ENCODE assay signal across 9 mouse cellular contexts in genomic region chr4:148676188-148676960, GRCm38 (mm10). TPM values are rescaled to one million over a fixed set of nuclear protein-coding genes. Genes with fewer than 3 reads are reported as not detected.
DNase-seq lines count a peak whose midpoint lies in the region; ATAC-seq and TF ChIP-seq lines count a peak whose summit lies in the region.
"Had no signal": no experiment of that assay in that cellular context is flagged by ENCODE, and none has a peak within 500 bp of the region (broad histone marks: within the 10 kb centered on the region; RNA-seq: fewer than 3 reads in every experiment).

No protein-coding gene starts in this region.

- 41% methylated on average over 16 of the region's 16 CpGs for WGBS in heart, postnatal 0 days

- H3K27me3 ChIP-seq in heart, postnatal 0 days (ENCODE audit: control insufficient read depth, insufficient read depth, low read length): no peaks in the 10 kb centered on the region

- intact Hi-C loops in gastrocnemius, adult 2 months (cut with DNase I): no loop called here

- 0 out of 2 replicates have a peak overlapping the region, but pooled peaks have one; percentile 10 for H3K4me2 ChIP-seq in heart, postnatal 0 days (ENCODE audit: low read depth, low read length)

- H3K4me1 ChIP-seq in heart, postnatal 0 days (ENCODE audit: control insufficient read depth, insufficient read depth): peaks cover 9% of the 10 kb centered on the region; the same call in 1 of the 2 replicates

- peak overlapping the region; percentile 36 for H3K4me3 ChIP-seq in gastrocnemius, adult 2 months
- no peak overlapping the region for H3K4me3 ChIP-seq in heart, postnatal 0 days (ENCODE audit: low read depth, low read length)

- no peak for TF ChIP-seq CTCF in gastrocnemius, adult 2 months (IDR thresholded peaks at IDR 0.05)
- no peak for TF ChIP-seq CTCF in heart, postnatal 0 days (IDR thresholded peaks at IDR 0.05; ENCODE audit: low read depth)

- H3K36me3 ChIP-seq in heart, postnatal 0 days (replicated peaks; ENCODE audit: control insufficient read depth, insufficient read depth, low read length): no peaks in the 10 kb centered on the region

- H3K27ac ChIP-seq in gastrocnemius, adult 2 months: peak overlapping the region; percentile 57
- H3K27ac ChIP-seq in heart, postnatal 0 days (ENCODE audit: low read depth): peak overlapping the region; percentile 61

- DNase-seq in gastrocnemius, adult 2 months: peak; percentile 53
- DNase-seq in gastrocnemius, postnatal 25 days: no peak
- DNase-seq in heart, postnatal 0 days (ENCODE audit: low spot score): peak; percentile 82
- DNase-seq in kidney, postnatal 4 days: peak; percentile 58 to 75
- DNase-seq in frontal cortex, postnatal 10 days (ENCODE audit: low spot score in 2 of 2): no peak
- no peak for DNase-seq in urinary bladder, postnatal 4 days (ENCODE audit: low spot score in 2 of 2)
- DNase-seq in natural killer cell, adult 2 months (ENCODE audit: low spot score in 2 of 2): no peak

- 0 out of 2 replicates have a peak, but pooled peaks have one; percentile 28 for TF ChIP-seq EP300 in heart, postnatal 0 days (IDR thresholded peaks at IDR 0.05; ENCODE audit: low read depth)

- H3K9me3 ChIP-seq in heart, postnatal 0 days (replicated peaks; ENCODE audit: control insufficient read depth, low read length): no peaks in the 10 kb centered on the region

- H3K9ac ChIP-seq in heart, postnatal 0 days (replicated peaks; ENCODE audit: low read depth, low read length): no peak overlapping the region

- ATAC-seq in heart, postnatal 0 days (ENCODE audit: insufficient read depth, low read depth): peak; percentile 82
- ATAC-seq in megakaryocyte progenitor cell, adult 5-6 weeks (replicated peaks; ENCODE audit: poor library complexity): peak; percentile 51

RNA-seq across cellular contexts. Expression of gene Gm572, which starts 33.3 kb away (rescaled TPM):
- total RNA-seq in gastrocnemius, adult 2 months (2021): 1 to 10 TPM; 6.1 to 6.8 TPM
- 1 to 10 TPM; 5.2 to 5.3 TPM for total RNA-seq in gastrocnemius, postnatal 25 days (2021)
- 0.15 and 1.0 TPM in 2 replicates for total RNA-seq in heart, postnatal 0 days (2014; rRNA removed; ENCODE audit: low replicate concordance)
- 0.36 and 0.70 TPM in 2 replicates for polyA plus RNA-seq in heart, postnatal 0 days (2015; fragmentation: Nextera tagmentation; extraction: Ambion mirVana)
- not detected in 2 replicates for total RNA-seq in megakaryocyte progenitor cell, adult 5-6 weeks (2015)
- not detected in 2 replicates for total RNA-seq in megakaryocyte progenitor cell, adult 5-6 weeks (2017)
- total RNA-seq: CH12.LX had no signal

RNA-seq across cellular contexts. Expression of gene Tardbp, which starts 49.6 kb away (rescaled TPM):
- total RNA-seq in gastrocnemius, adult 2 months (2021): 100 to 1,000 TPM; 132 to 136 TPM
- total RNA-seq in gastrocnemius, postnatal 25 days (2021): 100 to 1,000 TPM; 105 to 113 TPM
- 69.0 and 89.9 TPM in 2 replicates for total RNA-seq in heart, postnatal 0 days (2014; rRNA removed; ENCODE audit: low replicate concordance)
- polyA plus RNA-seq in heart, postnatal 0 days (2015; fragmentation: Nextera tagmentation; extraction: Ambion mirVana): 93.5 and 100 TPM in 2 replicates
- 300 and 381 TPM in 2 replicates for total RNA-seq in megakaryocyte progenitor cell, adult 5-6 weeks (2015)
- 512 and 640 TPM in 2 replicates for total RNA-seq in megakaryocyte progenitor cell, adult 5-6 weeks (2017)

Comparison
In these comparisons a context has a peak if more than half of its experiments do, and no peak if none do; other contexts are left out.
1. DNase-seq: peak in gastrocnemius, adult 2 months (single experiment), heart, postnatal 0 days (single experiment) and kidney, postnatal 4 days (2 of 2); none in gastrocnemius, postnatal 25 days (single experiment), frontal cortex, postnatal 10 days (0 of 2), urinary bladder, postnatal 4 days (0 of 2) and natural killer cell, adult 2 months (0 of 2).